Mouse (Mus musculus) urinary bladder, postnatal 36 days (tissue): ENCODE data around the gene Psmd14.

Experiments
- DNase-seq, 2 experiments: peaks; one replicate each; pipeline ENCODE4 v3.0.0; 2022; ENCODE audit warnings: low spot score in 2 of 2, mixed read lengths in 1 of 2

Psmd14 gene

GRCm38 (mm10) chr2:61811507-61812421 lies 100.3 kb downstream of the Psmd14 start:
- DNase-seq, result peak in 1 of 2 experiments; percentile 30

- DNase-seq, result no peak
Measured at GRCm38 (mm10) chr2:61812536-61812935, 101.0 kb downstream of the Psmd14 start.

GRCm38 (mm10) chr2:61813106-61813505 lies 101.6 kb downstream of the Psmd14 start:
- no peak for DNase-seq

GRCm38 (mm10) chr2:61813521-61813920 lies 102.0 kb downstream of the Psmd14 start:
- no peak for DNase-seq

GRCm38 (mm10) chr2:61814548-61815473 lies 103.3 kb downstream of the Psmd14 start:
- no peak for DNase-seq

- no peak for DNase-seq
Measured at GRCm38 (mm10) chr2:61815583-61816313, 104.3 kb downstream of the Psmd14 start.

- DNase-seq, result no peak
Measured at GRCm38 (mm10) chr2:61818197-61818596, 106.7 kb downstream of the Psmd14 start.

- DNase-seq, result no peak
Measured at GRCm38 (mm10) chr2:61820203-61820602, 108.7 kb downstream of the Psmd14 start.

- DNase-seq, result no peak
Measured at GRCm38 (mm10) chr2:61823426-61824140, 112.1 kb downstream of the Psmd14 start.

- DNase-seq, result no peak
Measured at GRCm38 (mm10) chr2:61837243-61837806, 125.8 kb downstream of the Psmd14 start.
